Mouse (Mus musculus) frontal cortex, postnatal 25 days (tissue): Measurements from ENCODE around the gene Rapgefl1.

ENCODE experiments used
- DNase-seq, 2 experiments: peaks; one replicate each; pipeline ENCODE4 v3.0.0; 2022; ENCODE audit warnings: low spot score in 2 of 2

Gene Rapgefl1

DNA sequence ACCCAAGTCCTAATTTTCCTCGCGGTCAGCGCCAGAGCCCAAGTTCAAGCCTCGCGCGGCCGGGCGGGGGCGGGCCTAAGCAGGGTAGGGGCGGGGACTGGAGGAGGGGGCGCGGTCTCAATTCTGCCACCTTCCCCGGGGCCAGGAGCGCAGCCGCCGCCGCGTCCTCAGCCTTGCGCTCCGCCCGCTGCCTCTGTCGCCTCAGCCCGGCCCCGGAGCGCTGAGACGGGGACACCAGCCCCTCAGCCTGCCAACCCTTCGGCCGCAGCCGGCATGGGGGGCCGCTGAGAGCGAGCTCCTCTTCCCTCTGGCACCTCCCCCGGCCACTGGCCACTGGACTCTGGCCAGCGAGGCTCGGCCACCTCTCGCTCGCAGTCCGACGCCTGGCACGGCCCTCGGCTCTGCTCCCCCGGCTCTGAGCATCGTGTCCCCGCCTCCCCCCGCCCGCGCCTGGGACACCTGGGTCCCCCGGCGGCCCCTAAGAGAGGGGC is at the start of gene Rapgefl1:
TSS of gene Rapgefl1 (plus strand) at position 135 of the 491 bp plus-strand sequence.
- DNase-seq, result peak; percentile 53 to 63

- no peak for DNase-seq
Measured at GRCm38 (mm10) chr11:98787229-98787628, 49.4 kb upstream of the Rapgefl1 start.

- DNase-seq, result no peak
Measured at GRCm38 (mm10) chr11:98787691-98788090, 48.9 kb upstream of the Rapgefl1 start.

GRCm38 (mm10) chr11:98788139-98788538 is 48.4 kb upstream of the Rapgefl1 start:
- DNase-seq, result no peak

DNA sequence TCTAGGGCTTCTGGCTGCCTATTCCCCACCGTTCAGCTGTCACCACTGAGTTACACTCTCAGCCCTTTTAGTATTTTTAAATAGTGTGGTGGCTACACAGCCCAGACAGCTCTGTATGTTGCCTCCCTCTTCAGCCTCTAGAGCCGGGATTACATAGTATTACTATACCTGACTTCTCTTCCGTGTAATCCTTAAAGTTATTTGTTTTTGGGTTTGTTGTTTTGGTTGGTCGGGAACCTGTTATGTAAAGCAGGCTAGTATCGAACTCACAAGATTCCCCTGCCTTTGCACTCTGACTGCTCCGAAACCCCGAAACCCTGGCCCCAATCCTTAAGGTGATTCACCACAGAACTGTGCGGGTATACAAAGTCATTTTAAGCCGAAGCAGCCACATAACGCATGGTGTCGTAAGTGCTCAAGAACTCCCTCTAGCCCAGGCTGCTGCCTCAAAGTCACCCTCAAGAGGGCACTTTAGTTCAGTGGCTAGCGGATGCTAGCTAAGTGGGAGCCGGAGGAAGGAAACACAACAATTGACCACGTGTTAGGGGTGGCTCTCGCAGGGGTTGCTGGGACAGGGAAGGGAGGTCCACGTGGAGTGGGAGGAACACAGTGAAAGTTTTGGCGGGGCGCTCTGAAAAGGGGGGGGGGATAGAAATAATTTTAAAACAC is 47.9 kb upstream of the Rapgefl1 start:
- peak in 1 of 2 experiments; percentile 76 for DNase-seq

- DNase-seq, result no peak
Measured at GRCm38 (mm10) chr11:98789219-98789807, 47.3 kb upstream of the Rapgefl1 start.

DNA sequence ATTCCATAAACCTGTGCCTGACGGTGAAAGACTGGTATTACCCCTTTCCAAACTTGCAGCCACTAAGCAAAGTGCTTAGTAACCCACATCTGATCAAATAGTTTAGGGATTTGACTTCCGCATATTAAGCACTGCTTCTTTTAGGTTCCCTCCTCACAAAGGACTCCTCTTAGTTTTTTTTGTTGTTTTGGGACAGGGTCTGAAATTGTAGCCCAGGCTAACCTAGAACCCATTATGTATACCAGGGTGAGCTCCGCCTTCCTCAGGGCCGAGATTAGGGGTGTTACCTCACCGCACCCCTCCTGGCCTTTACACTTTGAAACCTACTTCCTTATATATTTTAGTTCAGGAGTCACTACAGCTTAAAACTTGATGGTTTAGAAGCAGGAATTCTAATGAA is 46.8 kb upstream of the Rapgefl1 start:
- no peak for DNase-seq

DNA sequence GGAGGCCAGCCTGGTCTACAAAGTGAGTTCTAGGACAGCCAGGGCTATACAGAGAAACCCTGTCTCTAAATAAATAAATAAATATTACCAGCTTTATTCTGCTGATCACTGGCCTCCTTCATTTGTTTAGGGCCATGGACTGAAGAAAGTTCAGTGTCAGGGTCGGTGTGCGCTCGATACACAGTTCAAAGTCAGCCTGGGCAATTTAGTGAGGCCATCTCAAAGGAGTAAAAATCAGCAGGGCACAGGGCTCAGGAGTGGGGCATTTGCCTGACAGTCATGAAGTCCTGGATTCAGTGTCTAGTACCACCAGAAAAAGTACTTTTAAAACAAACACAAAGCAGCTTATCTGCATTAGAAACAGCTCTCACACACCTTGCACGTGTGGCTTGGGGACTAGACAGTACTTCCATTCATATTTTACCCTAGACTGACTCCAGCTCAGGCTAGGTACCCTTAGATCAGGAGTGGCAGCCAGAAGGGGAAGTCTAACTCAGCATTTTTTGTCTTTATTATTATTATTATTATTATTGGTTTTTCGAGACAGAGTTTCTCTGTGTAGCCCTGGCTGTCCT is 45.9 kb upstream of the Rapgefl1 start:
- no peak for DNase-seq

- no peak for DNase-seq
Measured at GRCm38 (mm10) chr11:98791448-98791847, 45.1 kb upstream of the Rapgefl1 start.

- DNase-seq, result no peak
Measured at GRCm38 (mm10) chr11:98792081-98792480, 44.5 kb upstream of the Rapgefl1 start.

DNA sequence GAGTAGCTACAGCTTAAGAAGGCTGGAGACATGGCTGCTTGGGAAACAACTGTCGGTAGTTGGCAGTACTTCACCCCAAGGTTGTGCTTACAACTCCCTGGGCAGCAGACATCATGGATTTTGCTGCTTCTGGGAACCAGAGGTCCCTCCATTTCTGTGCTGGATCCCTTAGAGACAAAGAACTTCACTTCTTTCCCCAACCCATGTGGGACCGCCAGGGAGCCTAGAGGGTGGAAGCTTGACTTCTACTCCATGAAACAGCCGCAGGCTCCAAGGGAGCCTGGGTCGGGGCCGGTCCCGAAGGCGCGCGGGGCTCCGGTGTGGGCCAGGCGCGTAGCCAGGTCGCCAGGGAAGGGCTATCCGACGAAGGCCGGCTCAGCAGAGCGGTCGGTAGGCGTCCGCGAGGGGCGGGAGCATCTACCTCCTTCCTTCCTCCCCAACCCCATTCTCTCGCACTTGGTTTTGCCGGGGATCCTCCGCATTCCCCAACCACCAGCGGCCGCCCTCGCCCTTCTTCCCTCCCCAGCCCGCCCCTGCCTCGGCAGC is 42.0 kb upstream of the Rapgefl1 start:
- peak in 1 of 2 experiments; percentile 53 for DNase-seq

DNA sequence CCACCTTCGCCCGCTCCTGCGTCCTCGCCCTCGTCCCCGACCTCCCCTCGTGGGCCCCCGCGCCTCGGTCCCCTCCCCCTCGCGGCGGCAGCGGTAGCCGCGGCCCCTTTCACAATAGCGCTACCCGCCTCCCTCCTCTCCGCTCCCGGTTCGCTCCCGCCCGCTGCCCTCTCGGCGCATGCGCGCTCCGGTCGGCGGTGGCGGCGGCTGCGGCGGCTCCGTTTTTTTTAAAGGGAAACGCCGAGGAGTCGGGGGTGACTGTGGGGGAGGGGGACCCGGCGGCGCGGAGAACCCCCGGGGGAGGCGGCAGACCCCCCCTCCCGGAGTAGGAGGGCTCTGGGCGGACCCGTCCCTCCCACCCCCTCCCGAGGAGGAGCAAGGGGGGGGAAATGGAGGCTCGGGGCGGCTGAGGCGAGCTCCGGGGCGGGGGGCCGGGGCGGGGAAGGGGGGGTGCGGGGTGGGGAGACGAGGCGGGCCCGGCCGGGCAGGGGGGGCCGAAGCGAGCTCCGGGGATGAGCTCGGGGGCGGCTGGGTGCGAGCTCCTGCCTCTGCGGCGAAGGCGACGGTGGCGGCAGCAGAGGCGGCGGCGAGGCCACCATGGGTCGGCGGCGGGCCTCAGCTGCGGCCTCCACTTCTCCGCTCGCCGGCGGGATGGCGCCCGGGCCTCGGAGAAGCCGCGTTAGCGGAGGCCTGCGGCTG is 41.4 kb upstream of the Rapgefl1 start, which contains the start of gene Msl1:
TSS of gene Msl1 (plus strand) at position 502 of the 699 bp plus-strand sequence.
- peak; percentile 68 to 79 for DNase-seq

DNA sequence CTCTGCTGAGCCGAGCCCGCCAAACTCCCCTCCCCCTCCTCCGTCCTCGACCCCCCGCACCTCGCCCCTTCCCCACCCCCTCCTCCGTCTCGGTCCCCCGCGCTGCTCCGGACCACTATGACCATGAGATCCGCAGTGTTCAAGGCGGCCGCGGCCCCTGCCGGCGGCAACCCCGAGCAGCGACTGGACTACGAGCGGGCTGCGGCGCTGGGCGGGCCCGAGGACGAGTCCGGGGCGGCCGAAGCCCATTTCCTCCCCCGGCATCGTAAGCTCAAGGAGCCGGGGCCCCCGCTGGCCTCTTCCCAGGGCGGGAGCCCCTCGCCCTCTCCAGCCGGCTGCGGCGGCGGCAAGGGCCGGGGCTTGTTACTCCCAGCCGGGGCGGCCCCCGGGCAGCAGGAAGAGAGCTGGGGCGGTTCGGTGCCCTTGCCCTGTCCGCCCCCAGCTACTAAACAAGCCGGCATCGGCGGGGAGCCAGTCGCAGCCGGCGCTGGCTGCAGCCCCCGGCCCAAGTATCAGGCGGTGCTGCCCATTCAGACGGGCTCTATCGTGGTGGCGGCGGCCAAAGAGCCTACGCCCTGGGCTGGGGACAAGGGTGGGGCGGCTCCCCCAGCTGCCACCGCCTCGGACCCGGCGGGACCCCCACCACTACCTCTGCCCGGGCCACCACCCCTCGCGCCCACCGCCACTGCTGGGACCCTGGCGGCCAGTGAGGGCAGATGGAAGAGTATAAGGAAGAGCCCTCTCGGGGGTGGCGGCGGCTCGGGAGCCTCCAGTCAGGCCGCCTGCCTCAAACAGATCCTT is 40.7 kb upstream of the Rapgefl1 start:
- DNase-seq, result no peak

- DNase-seq, result peak in 1 of 2 experiments; percentile 65
Measured at GRCm38 (mm10) chr11:98796515-98797216, 39.9 kb upstream of the Rapgefl1 start.

- no peak for DNase-seq
Measured at GRCm38 (mm10) chr11:98797306-98797705, 39.3 kb upstream of the Rapgefl1 start.

- DNase-seq, result no peak
Measured at GRCm38 (mm10) chr11:98797909-98798308, 38.7 kb upstream of the Rapgefl1 start.

- no peak for DNase-seq
Measured at GRCm38 (mm10) chr11:98804605-98805004, 32.0 kb upstream of the Rapgefl1 start, which contains the start of gene Casc3. Casc3 (plus strand) TSS chr11:98804905.

DNA sequence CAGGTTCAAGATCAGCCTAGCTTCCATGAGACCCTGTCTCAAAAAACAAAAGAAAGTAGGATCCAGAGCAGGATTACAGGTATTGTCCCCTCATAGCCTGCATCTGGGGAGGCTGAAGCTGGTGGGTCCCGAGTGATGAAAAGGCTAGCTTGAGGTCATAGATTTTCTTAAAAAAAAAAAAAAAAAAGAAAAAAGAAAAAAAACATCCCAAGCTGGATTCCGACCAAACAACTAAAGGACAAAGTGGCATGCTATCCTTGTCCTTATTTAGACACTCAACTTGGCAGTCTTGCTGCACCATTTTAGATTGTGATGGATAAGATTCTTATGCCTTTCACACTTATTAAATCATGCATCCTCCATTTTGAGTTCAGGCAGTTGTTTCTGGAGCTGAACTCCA is 28.2 kb upstream of the Rapgefl1 start:
- no peak for DNase-seq

GRCm38 (mm10) chr11:98809457-98810290 is 26.9 kb upstream of the Rapgefl1 start:
- peak; percentile 96 to 97 for DNase-seq
